Mouse (Mus musculus): ENCODE measurements around the gene Mtln. TPM values are rescaled to one million over a fixed set of nuclear protein-coding genes. Genes with fewer than 3 reads are reported as not detected.
A peak's percentile ranks its signal among the peaks of the same experiment; 100 is the strongest.

The Mtln gene
- total RNA-seq, 2 experiments from 2014 or later: 39.6 to 42.4 TPM

- DNase-seq: peak in 1 of 2 experiments; percentile 26
These were observed 33.0 kb downstream of the Mtln start for GRCm38 (mm10) chr2:127759157-127759880.

GRCm38 (mm10) chr2:127757171-127757570 is 35.1 kb downstream of the Mtln start:
- intact Hi-C loops (cut with DNase I): loop anchor here (5.0 to 10.0 kb wide), 2 partner anchors 75 to 152 kb away; no protein-coding TSS in a partner anchor
- peak in 1 of 2 experiments; percentile 29 for DNase-seq

More at GRCm38 (mm10) chr2:127759157-127759880, 33.0 kb downstream of the Mtln start:
- intact Hi-C loops (cut with DNase I): loop anchor here (5.0 to 10.0 kb wide), 2 partner anchors 77 to 155 kb away; no protein-coding TSS in a partner anchor

- DNase-seq: no peak
- intact Hi-C loops (cut with DNase I): loop anchor here (10.0 kb wide), 1 partner anchor 149 kb away; no protein-coding TSS in a partner anchor
These were observed 38.2 kb downstream of the Mtln start for GRCm38 (mm10) chr2:127754113-127754512.

GRCm38 (mm10) chr2:127751849-127752610 is 40.3 kb downstream of the Mtln start:
- intact Hi-C loops (cut with DNase I): loop anchor here (10.0 kb wide), 1 partner anchor 147 kb away; no protein-coding TSS in a partner anchor
- no peak for DNase-seq

GRCm38 (mm10) chr2:127749376-127749775 is 42.9 kb downstream of the Mtln start:
- no peak for DNase-seq
- intact Hi-C loops (cut with DNase I): no loop called here

- no peak for DNase-seq
- intact Hi-C loops (cut with DNase I): no loop called here
These were observed 44.0 kb downstream of the Mtln start for GRCm38 (mm10) chr2:127748316-127748715.

GRCm38 (mm10) chr2:127742637-127743036 is 49.7 kb downstream of the Mtln start:
- intact Hi-C loops (cut with DNase I): no loop called here
- DNase-seq: no peak

Other genes starting within 250 kb of the Mtln start
- gene Zfp661, start 205.4 kb downstream of the Mtln start, total RNA-seq (2021): 1 to 10 TPM; 1.9 to 2.0 TPM
- gene Mrps5, start 205.3 kb downstream of the Mtln start, total RNA-seq (2021): 100 to 1,000 TPM in 1 of 2 experiments, 10 to 100 TPM in 1; 99.6 to 104 TPM
- 1 to 10 TPM; 2.5 to 3.6 TPM for gene Mal, start 135.8 kb downstream of the Mtln start, total RNA-seq (2021)
- gene Mall, start 62.6 kb downstream of the Mtln start, total RNA-seq (2021): 10 to 100 TPM in 1 of 2 experiments, 1 to 10 TPM in 1; 9.5 to 10.6 TPM
- 1 to 10 TPM; 7.4 to 9.0 TPM for gene Nphp1, start 3.6 kb downstream of the Mtln start, total RNA-seq (2021)
- 1 to 10 TPM; 2.1 to 2.4 TPM for gene Bub1, start 39.4 kb upstream of the Mtln start, total RNA-seq (2021)
- not detected for gene Acoxl, start 46.4 kb upstream of the Mtln start, total RNA-seq (2021)